Mouse (Mus musculus): ENCODE data around the gene Kcnb1.
"Not testable (repeated sequence)": the region's sequence is repeated elsewhere in the genome, so short reads cannot be mapped to it uniquely, and the experiment has no call there.

Gene Kcnb1

DNA sequence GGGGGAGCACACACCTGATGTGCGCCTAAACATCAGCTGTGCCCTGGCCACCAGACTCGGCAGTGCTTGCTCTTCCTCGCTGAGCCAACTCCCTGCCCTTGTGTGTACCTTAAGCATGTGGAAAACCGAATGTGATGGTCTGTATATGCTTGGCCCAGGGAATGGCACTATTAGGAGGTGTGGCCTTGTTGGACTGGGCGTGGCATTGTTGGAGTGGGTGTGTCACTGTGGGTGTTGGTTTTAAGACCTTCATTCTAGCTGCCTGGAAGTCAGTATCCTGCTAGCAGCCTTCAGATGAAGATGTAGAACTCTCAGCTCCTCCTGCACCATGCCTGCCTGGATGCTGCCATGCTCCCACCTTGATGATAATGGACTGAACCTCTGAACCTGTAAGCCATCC is 14.7 kb upstream of the Kcnb1 start:
- DNase-seq (ENCODE audit: low spot score), result not testable (repeated sequence)

DNA sequence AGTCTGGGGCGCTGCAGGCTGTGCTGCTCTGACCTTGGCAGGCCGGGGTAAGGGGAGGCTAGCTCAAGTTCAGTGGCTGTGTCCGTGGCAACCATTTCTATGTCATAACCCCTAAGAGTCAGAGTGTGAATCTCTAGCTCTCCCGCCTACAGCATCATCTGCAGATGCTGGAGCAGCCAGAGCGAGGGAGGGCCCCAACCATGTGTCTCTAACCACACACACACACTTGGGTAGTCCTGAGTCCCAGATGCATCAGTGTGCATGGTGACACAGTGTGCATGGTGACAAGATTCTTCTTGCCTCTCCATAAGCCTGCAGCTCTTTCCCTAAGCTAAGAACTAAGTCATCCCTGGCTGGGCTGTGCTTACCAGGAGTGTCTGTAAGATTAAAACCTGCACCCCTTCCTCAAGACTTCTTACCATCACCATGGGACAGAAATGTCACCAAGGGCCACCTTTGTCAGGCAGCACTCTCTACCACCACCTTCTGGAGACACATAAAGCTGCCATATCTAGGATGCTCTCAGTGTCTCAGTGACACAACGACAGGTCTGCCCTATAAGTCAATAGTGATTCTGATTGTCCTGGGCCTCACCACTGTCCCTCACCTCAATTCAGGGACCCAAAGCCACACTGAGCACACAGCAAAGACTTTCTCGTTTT is 13.7 kb upstream of the Kcnb1 start:
- DNase-seq (ENCODE audit: low spot score), result no peak

DNA sequence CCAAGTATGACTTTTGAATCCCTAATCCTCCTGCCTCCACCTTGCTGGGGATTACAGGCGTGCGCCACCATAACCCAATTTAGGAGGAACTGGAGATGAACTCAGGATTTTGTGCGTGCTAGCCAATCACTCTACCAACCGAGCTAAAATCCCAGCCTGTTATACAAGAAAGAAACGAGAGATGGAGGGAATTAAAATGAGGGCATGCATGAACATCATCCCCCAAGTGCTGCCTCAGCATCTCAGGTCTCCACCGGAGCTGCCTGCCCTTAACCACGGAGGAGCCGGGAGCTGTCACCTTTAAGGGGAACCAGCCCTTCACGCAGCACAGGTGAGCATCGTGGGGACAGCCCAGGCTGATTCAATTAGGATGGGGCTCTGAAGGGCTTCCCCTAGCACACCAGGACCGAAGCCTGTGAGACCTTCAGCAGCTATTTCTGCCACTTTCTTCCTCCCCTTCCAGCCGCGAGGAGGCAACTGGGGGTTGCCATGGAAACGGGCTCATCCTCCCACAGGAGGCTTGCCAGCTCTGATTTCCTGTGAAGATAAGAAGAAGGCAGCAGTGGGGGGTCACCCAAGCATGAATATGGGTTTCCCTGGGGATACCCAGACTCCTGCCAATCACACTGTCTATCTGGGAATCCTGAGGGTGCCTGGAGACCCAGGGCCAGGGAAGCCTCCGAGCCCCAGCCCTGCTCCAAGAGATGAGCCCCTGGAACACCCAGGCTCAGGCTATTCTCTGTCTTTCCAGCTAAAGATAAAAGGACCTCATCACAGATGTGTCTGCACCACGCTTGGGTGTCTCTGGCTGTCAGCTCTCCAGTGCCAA is 11.7 kb upstream of the Kcnb1 start:
- no peak for DNase-seq (ENCODE audit: low spot score)

DNA sequence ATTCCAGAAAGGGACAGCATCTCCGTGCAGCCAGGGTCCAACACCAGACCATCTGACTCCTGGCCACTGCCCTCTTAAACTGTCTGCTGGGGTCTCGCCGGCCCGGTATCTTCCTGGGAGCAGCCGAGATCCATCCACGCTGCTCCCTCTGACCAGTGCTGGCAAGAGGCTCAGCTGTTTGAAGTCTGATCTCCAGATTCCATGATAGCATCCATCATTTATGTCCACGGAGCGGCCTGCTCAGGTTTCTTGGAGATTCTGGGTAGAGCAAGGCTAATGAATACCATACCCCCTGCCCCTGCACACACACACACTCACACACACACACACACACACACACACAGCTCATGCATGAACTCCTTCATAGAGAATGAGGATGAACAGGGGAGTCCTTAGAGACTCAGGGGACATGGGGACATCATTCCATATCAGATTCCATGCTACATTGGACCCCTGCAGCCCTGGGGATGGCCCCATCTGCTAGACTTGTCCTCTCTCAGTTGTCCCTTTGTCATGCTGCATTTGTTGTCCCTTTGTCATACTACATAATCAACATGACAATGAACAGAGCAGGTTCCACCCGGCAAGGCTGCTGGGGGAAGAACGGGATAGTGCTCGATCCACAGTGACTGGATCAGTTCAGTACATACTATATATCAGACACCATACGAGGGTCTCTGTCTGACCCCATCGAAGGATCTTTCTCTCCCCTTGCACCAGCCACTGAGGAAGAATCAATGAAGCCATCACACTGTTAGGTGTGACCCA is 8.9 kb upstream of the Kcnb1 start:
- no peak for DNase-seq (ENCODE audit: low spot score)

GRCm38 (mm10) chr2:167193361-167193760 is 3.4 kb upstream of the Kcnb1 start:
- no peak for DNase-seq (ENCODE audit: low spot score)

GRCm38 (mm10) chr2:167189291-167190075 is 472 bp downstream of the Kcnb1 start:
- peak; percentile 54 for DNase-seq (ENCODE audit: low spot score)

- peak; percentile 97 for DNase-seq (ENCODE audit: low spot score)
Measured at GRCm38 (mm10) chr2:167188315-167189207, 1.4 kb downstream of the Kcnb1 start.

DNA sequence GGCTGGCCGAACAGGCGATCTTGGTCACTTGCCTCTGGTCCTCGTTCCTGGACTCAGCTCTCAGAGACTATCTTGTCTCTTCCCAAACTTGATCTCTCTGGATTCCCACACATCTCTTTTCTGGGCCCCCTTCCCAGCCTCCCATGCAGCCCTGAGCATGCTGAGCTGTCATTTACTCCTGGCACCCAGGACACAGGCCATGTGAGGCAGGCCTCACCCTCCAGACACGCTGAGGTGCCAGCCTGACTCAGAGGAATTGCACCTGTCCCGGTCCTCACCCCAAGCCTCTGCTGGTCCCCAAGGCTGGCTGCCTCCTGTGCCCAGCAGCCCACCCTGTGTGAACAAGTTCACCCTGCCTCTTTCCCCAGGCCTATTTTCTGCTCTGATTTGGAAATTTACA is 2.8 kb downstream of the Kcnb1 start:
- DNase-seq (ENCODE audit: low spot score), result no peak

DNA sequence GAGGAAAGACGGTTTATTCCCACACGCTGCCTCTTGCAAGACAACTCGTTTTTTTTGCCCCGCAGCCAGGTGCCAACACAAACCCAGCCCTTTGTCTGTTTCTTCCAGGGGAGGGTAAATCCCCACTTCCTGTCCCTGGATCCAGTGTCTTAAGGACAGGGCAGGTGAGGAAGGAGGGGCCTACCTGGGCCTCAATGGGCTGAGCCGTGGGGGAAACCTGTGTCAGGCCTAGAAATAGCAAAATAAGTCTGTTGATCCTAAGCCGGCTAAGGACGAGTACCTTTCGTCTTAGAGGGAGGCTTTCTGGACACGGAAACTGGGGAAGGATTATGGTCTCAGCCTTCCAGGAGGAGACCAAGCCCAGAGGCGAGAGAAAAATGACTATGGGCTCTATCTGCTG is 3.4 kb downstream of the Kcnb1 start:
- DNase-seq (ENCODE audit: low spot score), result no peak

GRCm38 (mm10) chr2:167186003-167186402 is 4.0 kb downstream of the Kcnb1 start:
- no peak for DNase-seq (ENCODE audit: low spot score)

DNA sequence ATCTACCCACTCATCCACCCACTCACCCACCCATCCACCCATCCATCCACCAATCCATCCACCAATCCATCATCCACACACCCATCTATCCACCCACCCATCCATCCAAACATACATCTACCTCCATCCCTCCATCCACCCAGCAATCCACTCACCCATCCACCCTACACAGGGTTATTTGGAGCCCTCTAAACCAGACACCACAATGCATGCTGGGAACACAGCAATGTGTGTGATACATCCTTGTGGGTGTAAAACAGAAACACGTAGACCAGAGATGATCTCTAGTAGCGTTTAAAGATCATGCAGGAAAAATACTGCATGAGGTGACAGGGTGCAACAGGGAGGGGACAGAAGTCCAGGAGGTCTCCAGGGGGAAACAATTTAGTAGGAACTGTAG is 4.5 kb downstream of the Kcnb1 start:
- no peak for DNase-seq (ENCODE audit: low spot score)

DNA sequence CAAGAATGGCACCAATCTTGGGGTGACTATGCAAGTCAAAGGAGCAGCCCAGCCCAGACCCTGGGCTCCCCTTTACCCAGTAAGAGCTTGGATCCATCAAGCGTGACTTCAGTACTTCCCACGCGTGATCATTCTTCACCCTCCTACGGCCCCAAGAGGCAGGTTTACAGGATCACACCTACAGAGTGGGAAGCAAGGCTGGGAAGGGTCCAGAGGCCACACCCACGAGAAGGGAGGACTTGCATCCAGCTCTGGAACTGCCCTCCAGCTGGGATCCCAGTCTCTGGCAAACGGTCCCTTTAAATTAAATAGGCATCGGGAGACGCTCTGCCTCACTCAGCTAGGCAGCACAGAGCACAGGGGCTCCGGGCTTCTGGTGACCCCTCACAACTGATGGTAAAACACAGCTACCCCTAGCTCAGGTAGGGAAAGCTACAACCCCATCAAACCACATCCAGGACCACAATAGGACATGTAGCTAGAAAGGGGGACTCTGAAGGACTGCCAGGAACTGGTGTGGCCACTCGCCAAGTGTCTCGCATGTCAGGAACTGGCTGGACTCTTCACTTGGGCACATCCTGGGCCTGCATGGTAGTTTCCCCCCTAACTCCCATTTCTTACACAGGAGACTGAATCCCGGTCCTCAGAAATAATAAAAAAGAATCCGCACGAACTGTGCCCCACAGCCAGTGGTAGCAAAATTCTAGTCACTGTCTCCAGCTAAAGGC is 8.1 kb downstream of the Kcnb1 start:
- no peak for DNase-seq (ENCODE audit: low spot score)

- no peak for DNase-seq (ENCODE audit: low spot score)
Measured at GRCm38 (mm10) chr2:167181096-167181495, 8.9 kb downstream of the Kcnb1 start.

DNA sequence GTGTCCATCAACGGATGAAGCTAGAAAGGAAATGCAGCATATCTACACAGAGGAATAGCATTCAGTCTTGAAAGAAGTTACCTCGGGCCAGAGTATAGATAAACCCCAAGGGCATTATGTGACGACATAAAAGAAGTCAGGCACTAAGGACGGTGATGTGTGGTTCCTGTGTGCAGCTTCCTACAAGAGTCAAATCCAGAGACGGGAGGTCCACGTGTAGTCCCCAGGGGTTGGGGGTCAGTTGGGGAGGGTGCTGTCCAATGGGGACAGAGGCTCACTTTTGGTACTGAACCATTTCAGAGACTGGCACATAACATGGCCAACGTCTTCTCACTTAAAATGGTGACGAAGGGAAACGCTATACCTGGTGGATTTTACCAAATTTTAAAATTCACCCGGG is 10.7 kb downstream of the Kcnb1 start:
- DNase-seq (ENCODE audit: low spot score), result no peak

DNA sequence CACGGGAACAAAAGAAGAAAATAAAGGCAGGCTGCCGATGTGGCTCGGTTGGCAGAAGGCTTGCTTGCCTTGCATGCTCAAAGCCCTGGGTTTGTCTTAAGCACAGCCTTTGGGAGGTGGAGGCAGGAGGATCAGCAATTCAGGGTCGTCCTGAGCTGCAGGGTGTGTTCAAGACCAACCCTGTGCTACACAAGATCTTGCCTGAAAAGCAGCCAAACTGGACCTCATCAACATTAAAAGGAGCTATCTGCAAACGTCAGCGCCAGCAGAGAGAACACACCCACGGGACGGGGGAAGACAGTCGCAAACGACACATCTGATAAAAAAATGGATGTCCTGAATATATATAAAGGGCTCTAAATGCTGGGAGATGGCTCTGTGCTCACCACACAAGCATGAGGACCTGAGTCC is 12.7 kb downstream of the Kcnb1 start:
- no peak for DNase-seq (ENCODE audit: low spot score)

DNA sequence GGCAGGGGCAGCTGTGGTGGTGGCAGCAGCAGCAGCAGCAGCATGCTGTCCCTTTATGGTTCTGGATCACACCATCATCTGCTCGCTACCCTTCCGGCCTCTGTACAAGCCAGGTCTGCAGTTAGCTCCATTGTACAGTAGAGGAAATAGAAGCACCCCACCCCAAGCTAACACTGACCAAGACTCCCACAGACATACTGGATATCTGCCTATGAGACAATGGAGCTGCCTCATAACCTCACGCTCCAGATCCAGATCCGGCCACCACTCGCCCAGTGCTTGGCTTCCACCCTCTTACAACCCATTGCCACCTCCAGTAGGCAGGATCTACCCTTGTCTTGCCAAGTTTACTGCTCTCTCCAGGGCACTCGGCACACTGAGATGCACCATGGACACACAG is 14.7 kb downstream of the Kcnb1 start:
- DNase-seq (ENCODE audit: low spot score), result no peak

- no peak for DNase-seq (ENCODE audit: low spot score)
Measured at GRCm38 (mm10) chr2:167173051-167173875, 16.7 kb downstream of the Kcnb1 start.

- DNase-seq (ENCODE audit: low spot score), result peak; percentile 57
Measured at GRCm38 (mm10) chr2:167167515-167168212, 22.3 kb downstream of the Kcnb1 start.

DNA sequence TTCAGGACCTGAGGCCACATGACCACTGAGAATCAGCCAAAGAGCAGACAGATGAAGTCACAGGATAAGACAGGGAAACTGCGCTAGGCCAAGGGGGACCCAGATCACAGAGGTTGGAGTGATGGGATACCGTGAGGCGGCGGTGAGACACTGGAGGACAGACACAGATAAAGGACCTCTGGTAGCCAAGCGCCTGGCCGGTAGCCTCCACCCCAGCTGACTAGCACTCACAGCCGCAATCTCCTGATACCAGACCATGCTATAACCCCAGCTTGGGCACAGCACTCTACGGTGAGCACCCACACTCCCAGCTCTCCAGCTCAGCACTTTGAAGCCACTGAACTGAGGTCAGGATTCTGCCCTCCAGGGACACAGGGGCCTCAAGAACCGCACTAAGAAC is 26.4 kb downstream of the Kcnb1 start:
- DNase-seq (ENCODE audit: low spot score), result no peak
